Mouse (Mus musculus) frontal cortex, postnatal 25 days (tissue): ENCODE results near the gene Slc41a1.

Experiments
- DNase-seq, 2 experiments: peaks; one replicate each; pipeline ENCODE4 v3.0.0; 2022; ENCODE audit warnings: low spot score in 2 of 2

Gene Slc41a1

DNA sequence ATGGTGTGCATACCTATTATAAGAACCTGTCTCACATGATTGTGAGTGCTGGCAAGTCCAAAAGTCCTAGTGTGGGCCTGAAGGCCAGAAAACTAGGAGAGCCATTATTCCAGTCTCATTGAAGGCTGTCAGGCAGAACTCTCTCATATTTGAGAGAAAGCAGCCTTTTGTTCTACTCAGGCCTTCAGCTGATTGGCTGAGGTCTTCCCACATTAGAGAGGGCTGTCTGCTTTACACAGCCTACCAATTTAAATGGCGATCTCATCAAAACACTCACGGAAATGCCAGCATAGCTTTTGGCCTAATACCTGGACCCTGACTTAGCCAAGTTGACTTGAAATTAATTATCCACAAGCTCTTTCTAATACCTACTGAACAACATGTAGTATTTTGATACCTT is 58.9 kb downstream of the Slc41a1 start:
- no peak for DNase-seq

DNA sequence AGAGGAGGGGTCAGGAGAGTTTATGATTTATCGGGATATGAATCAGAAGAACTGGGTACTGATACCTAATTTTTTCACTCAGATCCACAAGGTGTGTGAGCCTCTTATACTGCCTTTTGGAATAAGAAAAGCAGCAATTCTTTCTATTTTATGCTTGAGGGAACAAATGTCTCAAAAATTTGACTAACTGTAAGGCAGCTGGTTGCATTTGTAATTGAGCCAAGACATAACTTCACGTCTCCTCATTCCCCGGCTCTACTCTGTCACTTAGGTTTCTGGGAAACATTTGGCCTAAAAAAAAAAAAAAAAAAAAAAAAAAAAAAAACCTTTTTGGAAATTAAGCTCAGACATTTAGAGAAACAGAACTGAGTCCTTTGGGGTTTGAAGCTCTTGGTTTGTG is 59.3 kb downstream of the Slc41a1 start:
- no peak for DNase-seq

DNA sequence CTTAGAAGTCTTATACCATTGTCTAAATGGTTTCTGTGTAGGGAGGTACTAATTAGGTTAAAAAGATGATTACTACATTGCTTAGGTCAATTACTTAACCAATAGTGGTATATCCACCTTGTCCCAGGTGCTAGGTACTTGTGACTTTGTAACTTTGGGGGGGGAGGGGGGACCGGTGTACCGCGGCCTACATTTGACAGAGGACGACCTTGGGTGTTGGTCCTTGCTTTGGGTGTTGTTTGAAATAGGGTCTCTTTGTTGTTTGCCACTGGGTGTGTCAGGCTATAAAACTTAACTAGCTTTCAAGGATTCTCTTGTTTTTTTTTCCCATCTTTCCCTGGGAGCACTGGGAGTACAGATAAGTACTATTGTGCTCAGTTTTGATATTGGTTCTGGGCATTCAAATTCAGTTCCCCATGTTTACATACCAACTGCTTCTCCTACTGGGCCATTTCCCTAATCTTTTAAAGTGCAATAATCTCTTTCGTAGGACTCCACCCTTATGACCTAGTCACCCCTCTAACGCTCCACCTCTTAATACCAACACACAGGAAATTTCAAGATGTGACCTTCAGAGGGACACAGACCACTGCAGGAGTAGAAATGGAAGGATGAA is 62.9 kb downstream of the Slc41a1 start:
- DNase-seq, result no peak

DNA sequence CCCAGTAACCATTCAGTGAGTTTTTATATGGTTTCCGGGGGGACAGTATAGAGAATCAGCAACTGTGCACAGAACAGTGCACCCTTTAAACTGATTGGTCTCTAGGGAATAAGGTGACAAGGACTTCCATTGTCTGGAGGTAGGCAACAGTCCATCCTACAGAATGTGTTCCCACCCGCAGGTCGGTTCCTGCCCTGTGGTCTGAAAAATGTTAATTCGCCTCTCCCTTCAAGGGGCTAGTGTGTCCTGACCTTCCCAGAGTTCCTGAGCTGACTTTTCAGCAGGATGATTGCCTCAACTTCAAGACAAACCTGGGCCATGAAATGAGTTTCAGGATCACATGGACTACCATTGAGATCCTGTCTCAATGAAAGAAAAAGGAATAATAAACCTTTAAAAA is 64.1 kb downstream of the Slc41a1 start:
- no peak for DNase-seq
